Comparison of ENCODE assay signal across 8 mouse cellular contexts in genomic region chr9:41228425-41229224, GRCm38 (mm10).
DNase-seq lines count a peak whose midpoint lies in the region; ATAC-seq and TF ChIP-seq lines count a peak whose summit lies in the region.

No protein-coding gene starts in this region.

- H3K9me3 ChIP-seq in ES-Bruce4 (replicated peaks; ENCODE audit: control insufficient read depth, insufficient read depth, low read length, poor library complexity, severe bottlenecking), result no peaks in the 10 kb centered on the region
- H3K9me3 ChIP-seq in forebrain, embryonic 16.5 days (ENCODE audit: control insufficient read depth, low read length), result no peaks in the 10 kb centered on the region
- H3K9me3 ChIP-seq in lung, embryonic 15.5 days, result no peaks in the 10 kb centered on the region

- H3K36me3 ChIP-seq in ES-Bruce4 (ENCODE audit: control insufficient read depth, insufficient read depth, low read length, poor library complexity, severe bottlenecking), result no peaks in the 10 kb centered on the region
- no peaks in the 10 kb centered on the region for H3K36me3 ChIP-seq in forebrain, embryonic 16.5 days (ENCODE audit: control insufficient read depth, insufficient read depth)
- H3K36me3 ChIP-seq in lung, embryonic 15.5 days, result no peaks in the 10 kb centered on the region

- peak; percentile 94 for DNase-seq in heart, postnatal 4 days
- DNase-seq in layer of hippocampus, adult 8-10 months (ENCODE audit: low spot score in 2 of 2), result peak; percentile 87 to 94
- DNase-seq in ovary, adult 18-20 months (ENCODE audit: low spot score), result peak; percentile 72
- DNase-seq in thymus, postnatal 0 days (ENCODE audit: low spot score), result peak; percentile 90

- peak overlapping the region; percentile 71 for H3K4me2 ChIP-seq in forebrain, embryonic 16.5 days (ENCODE audit: low read length)
- peak overlapping the region; percentile 72 for H3K4me2 ChIP-seq in lung, embryonic 15.5 days

- 5% methylated on average over 29 of the region's 29 CpGs for WGBS in forebrain, embryonic 16.5 days
- 6% methylated on average over 29 of the region's 29 CpGs for WGBS in lung, embryonic 15.5 days

- ATAC-seq in cerebellum, adult (ENCODE audit: insufficient number of reproducible peaks, low FRiP score, low TSS enrichment), result peak; percentile 36; the same call in 1 of the 2 replicates
- ATAC-seq in forebrain, embryonic 16.5 days, result peak; percentile 95
- ATAC-seq in lung, embryonic 15.5 days (ENCODE audit: borderline replicate concordance, extremely low read depth, low FRiP score, low TSS enrichment), result peak; percentile 94

- H3K9ac ChIP-seq in ES-Bruce4 (ENCODE audit: low read depth, poor library complexity, severe bottlenecking), result peak overlapping the region; percentile 17; the same call in 1 of the 2 replicates
- H3K9ac ChIP-seq in forebrain, embryonic 16.5 days (replicated peaks; ENCODE audit: low read depth, low read length), result peak overlapping the region; percentile 69
- peak overlapping the region; percentile 56 for H3K9ac ChIP-seq in lung, embryonic 15.5 days

- H3K27me3 ChIP-seq in ES-Bruce4 (ENCODE audit: control insufficient read depth, insufficient read depth, low read length, poor library complexity, severe bottlenecking), result no peaks in the 10 kb centered on the region; the same call in 1 of the 2 replicates
- H3K27me3 ChIP-seq in forebrain, embryonic 16.5 days (replicated peaks; ENCODE audit: control insufficient read depth, insufficient read depth, low read length), result no peaks in the 10 kb centered on the region
- H3K27me3 ChIP-seq in lung, embryonic 15.5 days, result no peaks in the 10 kb centered on the region; the same call in 1 of the 2 replicates

- no peak overlapping the region for H3K27ac ChIP-seq in ES-Bruce4 (ENCODE audit: insufficient read depth, low read length)
- H3K27ac ChIP-seq in forebrain, embryonic 16.5 days (ENCODE audit: low read length), result peak overlapping the region; percentile 85
- H3K27ac ChIP-seq in lung, embryonic 15.5 days, result peak overlapping the region; percentile 63; the same call in 1 of the 2 replicates

- TF ChIP-seq POLR2A in ES-Bruce4 (IDR thresholded peaks at IDR 0.05; ENCODE audit: insufficient read depth, low read length), result no peak

- H3K4me3 ChIP-seq in ES-Bruce4 (ENCODE audit: low read depth, low read length), result peak overlapping the region; percentile 75
- H3K4me3 ChIP-seq in forebrain, embryonic 16.5 days (replicated peaks; ENCODE audit: low read length), result peak overlapping the region; percentile 44
- H3K4me3 ChIP-seq in lung, embryonic 15.5 days, result peak overlapping the region; percentile 43

- no peak for TF ChIP-seq EP300 in ES-Bruce4 (IDR thresholded peaks at IDR 0.05; ENCODE audit: insufficient read depth, low read depth, low read length)

- H3K4me1 ChIP-seq in ES-Bruce4 (ENCODE audit: control insufficient read depth, insufficient read depth, low read length), result no peaks in the 10 kb centered on the region
- peaks cover 15% of the 10 kb centered on the region for H3K4me1 ChIP-seq in forebrain, embryonic 16.5 days (replicated peaks; ENCODE audit: control insufficient read depth, insufficient read depth, low read length)
- peaks cover 5% of the 10 kb centered on the region for H3K4me1 ChIP-seq in lung, embryonic 15.5 days

- peak; percentile 29 for TF ChIP-seq CTCF in ES-Bruce4 (IDR thresholded peaks at IDR 0.05; ENCODE audit: low read depth, low read length)

Comparison
In these comparisons a context has a peak if more than half of its experiments do, and no peak if none do; other contexts are left out.
1. H3K9ac ChIP-seq: peak in every context shown above with its lines; median percentile 69 in forebrain, embryonic 16.5 days; 56 in lung, embryonic 15.5 days; 17 in ES-Bruce4.
2. ATAC-seq: peak in every context shown above with its lines; median percentile 95 in forebrain, embryonic 16.5 days; 94 in lung, embryonic 15.5 days; 36 in cerebellum, adult.